Mouse (Mus musculus): Measurements from ENCODE around the gene Fpr2. TPM values are rescaled to one million over a fixed set of nuclear protein-coding genes. Genes with fewer than 3 reads are reported as not detected.
A peak's percentile ranks its signal among the peaks of the same experiment; 100 is the strongest.
"Not testable (repeated sequence)": the region's sequence is repeated elsewhere in the genome, so short reads cannot be mapped to it uniquely, and the experiment has no call there.

Fpr2 gene
- 0.52 TPM in 1 of 2 replicates, not detected in the other for total RNA-seq (2014; rRNA removed)
- 0.31 and 0.74 TPM in 2 replicates for polyA plus RNA-seq (2015; fragmentation: Nextera tagmentation; extraction: Ambion mirVana)

DNA sequence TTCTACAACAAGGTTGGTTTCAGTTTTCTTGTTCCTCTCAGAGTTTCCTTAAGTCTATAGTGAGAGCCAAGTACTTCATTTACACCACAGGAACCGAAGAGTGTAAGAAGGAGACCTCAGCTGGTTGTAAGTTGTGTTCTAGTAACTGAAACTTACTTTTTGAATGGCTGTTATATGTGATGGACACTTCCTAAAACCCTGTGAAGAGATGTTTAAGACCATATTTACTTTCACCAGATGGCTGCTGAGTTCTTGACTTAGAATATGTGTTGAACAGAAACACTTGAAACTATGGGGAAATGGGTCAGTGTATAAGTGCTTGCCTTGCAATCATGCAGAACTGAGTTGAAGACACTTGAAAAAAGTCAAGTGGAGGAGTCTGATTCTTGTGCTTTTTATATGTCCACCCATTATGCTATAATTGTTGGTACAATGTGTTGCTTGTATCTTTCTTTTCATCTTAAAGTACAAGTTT lies at the start of gene Fpr2, which contains the start of gene Fpr3:
Gene Fpr2, plus strand, starts transcription at position 51 of the 475 bp plus-strand sequence.
Gene Fpr3, plus strand, starts transcription at position 79 of the 475 bp plus-strand sequence.
- ATAC-seq (ENCODE audit: low FRiP score) (no peak), DNase-seq (ENCODE audit: low spot score) (no peak)
- Histone ChIP-seq H3K4me3 (ENCODE audit: low read depth, low read length) (no peak within 1 kb of the TSS), H3K4me2 (ENCODE audit: low read depth, low read length, poor library complexity, severe bottlenecking) (no peak within 1 kb of the TSS), H3K36me3 (ENCODE audit: insufficient read depth, low read length) (no peaks in the 10 kb centered on the region), H3K4me1 (ENCODE audit: insufficient read depth, low read length) (no peaks in the 10 kb centered on the region), H3K9ac (replicated peaks; ENCODE audit: low read length, poor library complexity, severe bottlenecking) (no peak within 1 kb of the TSS), H3K27me3 (ENCODE audit: insufficient read depth, low read length) (0 out of 2 replicates have a peak, but pooled peaks cover 2% of the 10 kb centered on the region), H3K27ac (ENCODE audit: low read depth, low read length) (no peak within 1 kb of the TSS), H3K9me3 (ENCODE audit: low read length) (no peaks in the 10 kb centered on the region)
- 56% methylated on average over 1 of the region's 1 CpGs for WGBS
- TF ChIP-seq CTCF (IDR thresholded peaks at IDR 0.05), result no peak

DNA sequence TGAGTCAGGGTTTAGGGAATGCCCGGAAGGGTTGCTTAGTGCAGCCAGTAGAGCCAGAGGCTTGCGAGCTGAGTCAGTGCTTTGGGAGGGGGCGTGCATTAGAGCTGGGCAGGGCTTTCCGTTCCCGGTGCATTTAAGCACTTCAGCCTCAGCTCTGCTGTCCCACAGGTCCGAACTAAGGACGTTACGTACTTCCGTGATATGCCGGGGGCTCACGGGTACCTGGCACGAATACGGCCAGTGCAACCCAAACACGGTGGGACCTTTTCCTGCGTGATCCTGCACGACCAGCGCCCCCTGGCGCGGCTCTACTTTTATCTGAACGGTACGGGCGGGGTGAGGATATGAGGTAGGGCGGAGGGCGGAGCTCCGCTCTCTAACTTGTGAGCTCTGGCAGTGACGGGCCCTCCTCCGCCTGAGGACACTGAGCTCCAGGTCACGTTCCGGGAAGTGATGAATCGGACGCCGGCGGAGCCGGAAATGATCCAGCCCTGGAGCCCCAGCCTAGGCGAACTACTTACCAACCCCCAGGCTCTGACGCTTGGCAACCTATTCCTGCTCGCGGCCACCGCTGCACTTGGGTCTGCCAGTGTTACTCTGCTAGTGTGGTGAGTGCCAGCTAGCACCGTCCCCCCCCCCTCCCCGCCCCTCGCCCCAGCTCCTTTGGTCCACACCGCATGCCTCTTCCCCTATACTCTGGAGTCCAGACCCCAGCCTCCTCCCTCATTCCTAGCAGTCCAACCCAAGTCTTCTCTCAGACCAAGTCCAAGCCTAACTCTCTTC lies 49.5 kb upstream of the Fpr2 start:
- peak; percentile 97 for DNase-seq (ENCODE audit: low spot score)
- TF ChIP-seq CTCF (IDR thresholded peaks at IDR 0.05), result peak; percentile 84
- H3K9me3 ChIP-seq (ENCODE audit: low read length), result no peaks in the 10 kb centered on the region

DNA sequence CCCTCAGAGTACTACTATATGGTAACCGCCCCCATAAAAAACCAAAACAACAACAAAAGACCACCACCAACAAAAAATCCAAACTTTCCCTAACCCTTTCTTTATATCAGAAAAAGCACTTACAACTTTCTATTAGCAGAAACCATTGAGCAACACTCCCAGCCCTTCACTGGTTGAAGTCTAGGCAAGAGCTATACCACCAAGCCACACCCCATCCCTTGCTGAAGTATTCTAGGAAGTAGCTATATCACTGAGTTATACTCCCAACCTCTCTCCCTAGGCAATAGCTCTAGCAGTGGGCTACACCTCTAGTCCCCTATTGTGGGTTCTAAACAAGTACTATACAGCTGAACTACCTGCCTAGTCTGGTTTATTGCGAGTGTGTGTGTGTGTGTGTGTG lies 48.3 kb upstream of the Fpr2 start:
- H3K9ac ChIP-seq (replicated peaks; ENCODE audit: low read length, poor library complexity, severe bottlenecking), result no peak overlapping the region
- no peak overlapping the region for H3K4me3 ChIP-seq (ENCODE audit: low read depth, low read length)
- TF ChIP-seq CTCF (IDR thresholded peaks at IDR 0.05), result no peak
- no peak for ATAC-seq (ENCODE audit: low FRiP score)
- DNase-seq (ENCODE audit: low spot score), result no peak
- H3K4me1 ChIP-seq (ENCODE audit: insufficient read depth, low read length), result no peaks in the 10 kb centered on the region; the same call in 1 of the 2 replicates
- H3K4me2 ChIP-seq (ENCODE audit: low read depth, low read length, poor library complexity, severe bottlenecking), result no peak overlapping the region
- H3K9me3 ChIP-seq (ENCODE audit: low read length), result no peaks in the 10 kb centered on the region
- no peaks in the 10 kb centered on the region for H3K27me3 ChIP-seq (ENCODE audit: insufficient read depth, low read length)
- no peak overlapping the region for H3K27ac ChIP-seq (ENCODE audit: low read depth, low read length)
- peaks cover 11% of the 10 kb centered on the region for H3K36me3 ChIP-seq (ENCODE audit: insufficient read depth, low read length)
- 95% methylated on average over 2 of the region's 2 CpGs for WGBS

More for the DNA sequence above, 49.5 kb upstream of the Fpr2 start:
- peak overlapping the region; percentile 71 for H3K9ac ChIP-seq (replicated peaks; ENCODE audit: low read length, poor library complexity, severe bottlenecking)
- ATAC-seq (ENCODE audit: low FRiP score), result peak; percentile 97
- whole genome bisulfite sequencing, result under 1% methylated on average over 42 of the region's 43 CpGs
- H3K27ac ChIP-seq (ENCODE audit: low read depth, low read length), result peak overlapping the region; percentile 73
- H3K36me3 ChIP-seq (ENCODE audit: insufficient read depth, low read length), result peaks cover 16% of the 10 kb centered on the region
- no peaks in the 10 kb centered on the region; the same call in 1 of the 2 replicates for H3K4me1 ChIP-seq (ENCODE audit: insufficient read depth, low read length)
- H3K4me3 ChIP-seq (ENCODE audit: low read depth, low read length), result peak overlapping the region; percentile 43
- no peaks in the 10 kb centered on the region for H3K27me3 ChIP-seq (ENCODE audit: insufficient read depth, low read length)
- H3K4me2 ChIP-seq (ENCODE audit: low read depth, low read length, poor library complexity, severe bottlenecking), result peak overlapping the region; percentile 80

DNA sequence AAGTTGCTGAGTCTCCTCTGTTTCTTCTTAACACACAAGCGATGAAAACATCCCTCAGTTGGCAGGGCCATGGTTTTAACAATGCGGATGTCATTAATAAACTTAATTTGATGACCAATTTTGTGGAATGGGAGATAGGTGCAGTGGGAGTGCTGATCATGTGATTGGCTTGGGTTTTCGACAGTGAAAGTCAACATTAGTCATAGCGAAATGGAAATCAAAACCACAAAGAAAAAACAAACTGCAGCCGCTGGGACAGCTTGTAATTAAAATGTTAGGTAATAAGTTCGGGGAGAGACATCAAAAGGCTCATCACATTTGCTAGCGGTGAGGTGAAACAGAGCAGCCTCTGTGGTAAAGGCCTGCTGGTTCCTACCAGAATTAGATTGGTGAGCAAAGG lies 46.8 kb upstream of the Fpr2 start:
- H3K9ac ChIP-seq (replicated peaks; ENCODE audit: low read length, poor library complexity, severe bottlenecking), result no peak overlapping the region

DNA sequence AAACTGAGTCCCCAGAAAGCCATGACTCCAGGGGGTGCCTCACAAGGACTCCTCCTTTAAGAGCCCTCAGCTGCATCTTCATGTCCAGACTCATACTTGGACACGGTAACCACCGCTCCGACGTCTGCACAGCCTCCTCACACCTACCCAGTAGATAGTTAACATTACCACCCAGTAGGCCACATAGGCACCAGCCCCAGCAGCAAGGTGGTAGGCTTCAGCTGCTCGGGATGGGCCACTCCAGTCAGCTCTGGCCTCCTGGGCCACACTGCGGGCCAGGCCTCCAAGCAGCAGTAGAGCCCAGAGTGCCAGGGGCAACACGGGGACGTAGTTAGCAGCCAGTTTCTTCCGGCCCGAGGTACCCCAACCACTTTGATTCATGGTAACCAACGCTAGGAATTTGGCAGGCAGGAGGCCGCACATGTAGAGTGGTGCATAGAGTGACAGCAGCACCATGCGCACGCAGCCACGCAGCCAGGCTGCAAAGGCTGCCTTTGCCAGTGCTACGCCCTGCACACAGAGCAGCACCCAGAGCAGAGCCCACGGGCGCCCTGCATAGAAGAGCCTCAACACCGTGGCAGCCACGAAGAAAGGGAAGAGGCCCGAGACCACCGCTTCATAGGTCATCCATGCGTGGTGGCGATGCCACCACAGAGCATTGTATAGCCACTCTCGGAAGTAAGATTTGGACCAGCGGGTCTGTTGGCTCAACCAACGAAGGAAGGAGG lies 43.9 kb upstream of the Fpr2 start:
- Histone ChIP-seq H3K4me2 (ENCODE audit: low read depth, low read length, poor library complexity, severe bottlenecking) (no peak overlapping the region), H3K4me1 (ENCODE audit: insufficient read depth, low read length) (no peaks in the 10 kb centered on the region; the same call in 1 of the 2 replicates), H3K4me3 (ENCODE audit: low read depth, low read length) (no peak overlapping the region), H3K27ac (ENCODE audit: low read depth, low read length) (no peak overlapping the region), H3K9me3 (ENCODE audit: low read length) (no peaks in the 10 kb centered on the region), H3K9ac (replicated peaks; ENCODE audit: low read length, poor library complexity, severe bottlenecking) (no peak overlapping the region), H3K27me3 (ENCODE audit: insufficient read depth, low read length) (no peaks in the 10 kb centered on the region), H3K36me3 (ENCODE audit: insufficient read depth, low read length) (peaks cover 3% of the 10 kb centered on the region; the same call in 1 of the 2 replicates)
- ATAC-seq (ENCODE audit: low FRiP score), result 0 out of 2 replicates have a peak, but pooled peaks have one; percentile 16
- no peak for TF ChIP-seq CTCF (IDR thresholded peaks at IDR 0.05)
- WGBS, result 80% methylated on average over 27 of the region's 27 CpGs
- no peak for DNase-seq (ENCODE audit: low spot score)

More for the DNA sequence above, 46.8 kb upstream of the Fpr2 start:
- Histone ChIP-seq H3K4me1 (ENCODE audit: insufficient read depth, low read length) (no peaks in the 10 kb centered on the region; the same call in 1 of the 2 replicates), H3K27me3 (ENCODE audit: insufficient read depth, low read length) (no peaks in the 10 kb centered on the region), H3K4me2 (ENCODE audit: low read depth, low read length, poor library complexity, severe bottlenecking) (no peak overlapping the region), H3K36me3 (ENCODE audit: insufficient read depth, low read length) (peaks cover 11% of the 10 kb centered on the region), H3K27ac (ENCODE audit: low read depth, low read length) (no peak overlapping the region), H3K9me3 (ENCODE audit: low read length) (no peaks in the 10 kb centered on the region), H3K4me3 (ENCODE audit: low read depth, low read length) (no peak overlapping the region)
- TF ChIP-seq CTCF (IDR thresholded peaks at IDR 0.05), result no peak
- ATAC-seq (ENCODE audit: low FRiP score) (no peak), DNase-seq (ENCODE audit: low spot score) (no peak)
- WGBS, result 92% methylated on average over 7 of the region's 7 CpGs

DNA sequence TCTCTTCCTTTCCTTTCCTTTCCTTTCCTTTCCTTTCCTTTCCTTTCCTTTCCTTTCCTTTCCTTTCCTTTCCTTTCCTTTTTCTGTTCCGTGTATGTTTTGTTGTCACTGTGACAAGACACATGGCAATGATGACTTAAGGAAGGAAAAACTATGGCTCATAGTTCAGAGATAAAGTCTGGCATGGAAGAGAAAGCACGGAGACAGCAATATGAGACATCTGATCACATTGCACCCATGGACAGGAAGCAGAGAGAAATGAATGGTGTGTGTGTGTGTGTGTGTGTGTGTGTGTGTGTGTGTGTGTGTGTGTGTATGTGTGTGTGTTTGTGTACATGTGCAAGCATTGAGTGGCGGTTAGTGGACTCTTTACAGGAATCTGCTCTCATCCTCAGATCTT lies 43.0 kb upstream of the Fpr2 start:
- H3K4me1 ChIP-seq (ENCODE audit: insufficient read depth, low read length); H3K9ac ChIP-seq (replicated peaks; ENCODE audit: low read length, poor library complexity, severe bottlenecking); H3K27me3 ChIP-seq (ENCODE audit: insufficient read depth, low read length); H3K4me3 ChIP-seq (ENCODE audit: low read depth, low read length); ATAC-seq (ENCODE audit: low FRiP score); H3K27ac ChIP-seq (ENCODE audit: low read depth, low read length); H3K4me2 ChIP-seq (ENCODE audit: low read depth, low read length, poor library complexity, severe bottlenecking); H3K9me3 ChIP-seq (ENCODE audit: low read length); H3K36me3 ChIP-seq (ENCODE audit: insufficient read depth, low read length); DNase-seq (ENCODE audit: low spot score): not testable (repeated sequence)
- 93% methylated on average over 3 of the region's 3 CpGs for WGBS

Data from midbrain, postnatal 0 days (tissue).